ENCODE assay signal across 10 mouse cellular contexts in genomic region chr12:112744211-112744610, GRCm38 (mm10). TPM values are rescaled to one million over a fixed set of nuclear protein-coding genes. Genes with fewer than 3 reads are reported as not detected.
DNase-seq lines count a peak whose midpoint lies in the region; ATAC-seq and TF ChIP-seq lines count a peak whose summit lies in the region.
"Had no signal": no experiment of that assay in that cellular context is flagged by ENCODE, and none has a peak within 500 bp of the region (broad histone marks: within the 10 kb centered on the region; RNA-seq: fewer than 3 reads in every experiment).

No protein-coding gene starts in this region.

- H3K4me3 ChIP-seq in forebrain, postnatal 0 days (ENCODE audit: low read depth, low read length): no peak overlapping the region
- H3K4me3 ChIP-seq in forebrain, embryonic 12.5 days (replicated peaks): no peak overlapping the region
- no peak overlapping the region for H3K4me3 ChIP-seq in hindbrain, postnatal 0 days (ENCODE audit: low read length)
- no peak overlapping the region for H3K4me3 ChIP-seq in kidney, adult 2 months (ENCODE audit: insufficient read depth, low read depth, low read length)
- H3K4me3 ChIP-seq: liver, embryonic 12.5 days had no signal

- 81% methylated on average over 11 of the region's 11 CpGs for WGBS in forebrain, postnatal 0 days
- WGBS in forebrain, embryonic 12.5 days: 89% methylated on average over 11 of the region's 11 CpGs
- WGBS in hindbrain, postnatal 0 days: 86% methylated on average over 11 of the region's 11 CpGs
- WGBS in kidney, adult 2 months: 84% methylated on average over 11 of the region's 11 CpGs

- TF ChIP-seq CTCF in forebrain, postnatal 0 days (IDR thresholded peaks at IDR 0.05; ENCODE audit: low read depth): no peak
- no peak for TF ChIP-seq CTCF in hindbrain, postnatal 0 days (IDR thresholded peaks at IDR 0.05; ENCODE audit: low read depth)
- TF ChIP-seq CTCF in kidney, adult 2 months (conservative IDR thresholded peaks at IDR 0.05; ENCODE audit: insufficient read depth, insufficient read length, low read depth, low read length): no peak

- ATAC-seq in forebrain, postnatal 0 days: no peak
- no peak for ATAC-seq in forebrain, embryonic 12.5 days (ENCODE audit: low FRiP score)
- no peak for ATAC-seq in hindbrain, postnatal 0 days
- ATAC-seq: liver, embryonic 12.5 days had no signal

- no peak for DNase-seq in forebrain, postnatal 0 days
- DNase-seq in left cerebral cortex, postnatal 4 days: peak; percentile 17
- DNase-seq in left cerebral cortex, postnatal 14 days (ENCODE audit: low spot score in 2 of 2): no peak
- DNase-seq in cerebellum, postnatal 25 days: peak; percentile 11 to 43
- no peak for DNase-seq in hindbrain, postnatal 0 days (ENCODE audit: low spot score)
- no peak for DNase-seq in adrenal gland, adult 18-20 months (ENCODE audit: low spot score in 2 of 2)
- no peak for DNase-seq in kidney, adult 2 months

- H3K36me3 ChIP-seq in forebrain, postnatal 0 days (ENCODE audit: insufficient read depth): peaks cover 46% of the 10 kb centered on the region
- peaks cover 30% of the 10 kb centered on the region for H3K36me3 ChIP-seq in forebrain, embryonic 12.5 days (replicated peaks)
- H3K36me3 ChIP-seq in hindbrain, postnatal 0 days (ENCODE audit: insufficient read depth, low read length): peaks cover 12% of the 10 kb centered on the region; the same call in 1 of the 2 replicates
- no peaks in the 10 kb centered on the region; the same call in 1 of the 2 replicates for H3K36me3 ChIP-seq in kidney, adult 2 months (ENCODE audit: control insufficient read depth, insufficient read depth, low read length)

- intact Hi-C loops in left cerebral cortex, postnatal 4 days (cut with DNase I): no loop called here
- intact Hi-C loops in left cerebral cortex, postnatal 14 days (cut with DNase I): loop anchor here (10.0 kb wide), 1 partner anchor 51 kb away; no protein-coding TSS in a partner anchor

- H3K9me3 ChIP-seq in forebrain, postnatal 0 days (ENCODE audit: low read length): no peaks in the 10 kb centered on the region
- H3K9me3 ChIP-seq in forebrain, embryonic 12.5 days: no peaks in the 10 kb centered on the region
- no peaks in the 10 kb centered on the region for H3K9me3 ChIP-seq in hindbrain, postnatal 0 days (ENCODE audit: low read length)
- H3K9me3 ChIP-seq: liver, embryonic 12.5 days had no signal

- no peak for TF ChIP-seq POLR2A in kidney, adult 2 months (IDR thresholded peaks at IDR 0.05; ENCODE audit: low read depth, low read length)

- H3K4me2 ChIP-seq in forebrain, postnatal 0 days (ENCODE audit: low read depth): no peak overlapping the region
- no peak overlapping the region for H3K4me2 ChIP-seq in forebrain, embryonic 12.5 days
- H3K4me2 ChIP-seq in hindbrain, postnatal 0 days (ENCODE audit: low read depth, low read length): no peak overlapping the region
- H3K4me2 ChIP-seq: liver, embryonic 12.5 days had no signal

- peaks cover 4% of the 10 kb centered on the region; the same call in 1 of the 2 replicates for H3K4me1 ChIP-seq in forebrain, postnatal 0 days (ENCODE audit: insufficient read depth)
- H3K4me1 ChIP-seq in forebrain, embryonic 12.5 days: peaks cover 22% of the 10 kb centered on the region
- H3K4me1 ChIP-seq in hindbrain, postnatal 0 days (ENCODE audit: insufficient read depth, low read length): no peaks in the 10 kb centered on the region
- no peaks in the 10 kb centered on the region for H3K4me1 ChIP-seq in kidney, adult 2 months (ENCODE audit: control insufficient read depth, insufficient read depth, low read length)
- H3K4me1 ChIP-seq: liver, embryonic 12.5 days had no signal

- no peaks in the 10 kb centered on the region for H3K27me3 ChIP-seq in forebrain, postnatal 0 days (ENCODE audit: insufficient read depth, low read length)
- no peaks in the 10 kb centered on the region for H3K27me3 ChIP-seq in forebrain, embryonic 12.5 days
- no peaks in the 10 kb centered on the region for H3K27me3 ChIP-seq in hindbrain, postnatal 0 days (ENCODE audit: insufficient read depth, low read length)
- H3K27me3 ChIP-seq in kidney, adult 2 months (replicated peaks; ENCODE audit: control insufficient read depth, insufficient read depth, low read length): no peaks in the 10 kb centered on the region
- H3K27me3 ChIP-seq: liver, embryonic 12.5 days had no signal

- H3K9ac ChIP-seq in forebrain, postnatal 0 days: peak overlapping the region; percentile 14; the same call in 1 of the 2 replicates
- H3K9ac ChIP-seq in forebrain, embryonic 12.5 days: no peak overlapping the region
- H3K9ac ChIP-seq in hindbrain, postnatal 0 days (replicated peaks; ENCODE audit: low read length): 0 out of 2 replicates have a peak overlapping the region, but pooled peaks have one; percentile 21
- H3K9ac ChIP-seq: liver, embryonic 12.5 days had no signal

- H3K27ac ChIP-seq in forebrain, postnatal 0 days (ENCODE audit: low read depth, low read length): no peak overlapping the region
- no peak overlapping the region for H3K27ac ChIP-seq in forebrain, embryonic 12.5 days
- no peak overlapping the region for H3K27ac ChIP-seq in hindbrain, postnatal 0 days
- H3K27ac ChIP-seq in kidney, adult 2 months (ENCODE audit: insufficient read depth, low read depth, low read length): no peak overlapping the region
- H3K27ac ChIP-seq: liver, embryonic 12.5 days had no signal

RNA-seq across cellular contexts. Expression of gene Pld4, which starts 16.2 kb away (rescaled TPM):
- total RNA-seq in forebrain, postnatal 0 days (2014; rRNA removed): 6.2 and 7.3 TPM in 2 replicates
- 8.0 and 8.1 TPM in 2 replicates for polyA plus RNA-seq in forebrain, postnatal 0 days (2015; fragmentation: Nextera tagmentation; extraction: Ambion mirVana)
- polyA plus RNA-seq in forebrain, embryonic 12.5 days (2016; fragmentation: Nextera tagmentation; extraction: Ambion mirVana): 3.6 and 3.9 TPM in 2 replicates
- total RNA-seq in left cerebral cortex, postnatal 4 days (2021): 1 to 10 TPM; 6.2 to 6.6 TPM
- 10 to 100 TPM in 1 of 2 experiments, 1 to 10 TPM in 1; 9.8 to 11.4 TPM for total RNA-seq in left cerebral cortex, postnatal 14 days (2021)
- total RNA-seq in hindbrain, postnatal 0 days (2014; rRNA removed): 10.5 and 14.5 TPM in 2 replicates
- 9.4 and 10.8 TPM in 2 replicates for polyA plus RNA-seq in hindbrain, postnatal 0 days (2015; fragmentation: Nextera tagmentation; extraction: Ambion mirVana)
- 10 to 100 TPM; 11.2 to 18.1 TPM for total RNA-seq in adrenal gland, adult 18-20 months (2021)
- 19.6 and 23.7 TPM in 2 replicates for polyA plus RNA-seq in kidney, adult 2 months (2012; rRNA removed)

RNA-seq across cellular contexts. Expression of gene Cep170b, which starts 24.0 kb away (rescaled TPM):
- 67.0 and 86.7 TPM in 2 replicates for total RNA-seq in forebrain, postnatal 0 days (2014; rRNA removed)
- 22.4 and 31.6 TPM in 2 replicates for polyA plus RNA-seq in forebrain, postnatal 0 days (2015; fragmentation: Nextera tagmentation; extraction: Ambion mirVana)
- polyA plus RNA-seq in forebrain, embryonic 12.5 days (2016; fragmentation: Nextera tagmentation; extraction: Ambion mirVana): 14.4 and 16.3 TPM in 2 replicates
- total RNA-seq in left cerebral cortex, postnatal 4 days (2021): 100 to 1,000 TPM; 183 to 185 TPM
- 100 to 1,000 TPM; 223 to 225 TPM for total RNA-seq in left cerebral cortex, postnatal 14 days (2021)
- total RNA-seq in hindbrain, postnatal 0 days (2014; rRNA removed): 118 and 123 TPM in 2 replicates
- 34.0 and 39.0 TPM in 2 replicates for polyA plus RNA-seq in hindbrain, postnatal 0 days (2015; fragmentation: Nextera tagmentation; extraction: Ambion mirVana)
- 10 to 100 TPM; 36.4 to 48.5 TPM for total RNA-seq in adrenal gland, adult 18-20 months (2021)
- 63.4 and 75.3 TPM in 2 replicates for polyA plus RNA-seq in kidney, adult 2 months (2012; rRNA removed)

RNA-seq across cellular contexts. Expression of gene Ahnak2, which starts 58.2 kb away (rescaled TPM):
- total RNA-seq in forebrain, postnatal 0 days (2014; rRNA removed): 2.5 and 3.0 TPM in 2 replicates
- 0.88 and 1.3 TPM in 2 replicates for polyA plus RNA-seq in forebrain, postnatal 0 days (2015; fragmentation: Nextera tagmentation; extraction: Ambion mirVana)
- polyA plus RNA-seq in forebrain, embryonic 12.5 days (2016; fragmentation: Nextera tagmentation; extraction: Ambion mirVana): 0.05 and 0.19 TPM in 2 replicates
- 10 to 100 TPM; 28.1 to 28.2 TPM for total RNA-seq in left cerebral cortex, postnatal 4 days (2021)
- total RNA-seq in left cerebral cortex, postnatal 14 days (2021): 1 to 10 TPM; 8.4 to 8.8 TPM
- 7.7 and 12.1 TPM in 2 replicates for total RNA-seq in hindbrain, postnatal 0 days (2014; rRNA removed)
- 3.3 and 3.6 TPM in 2 replicates for polyA plus RNA-seq in hindbrain, postnatal 0 days (2015; fragmentation: Nextera tagmentation; extraction: Ambion mirVana)
- 1 to 10 TPM; 4.2 to 9.4 TPM for total RNA-seq in adrenal gland, adult 18-20 months (2021)
- polyA plus RNA-seq in kidney, adult 2 months (2012; rRNA removed): 0.70 and 0.99 TPM in 2 replicates
- total RNA-seq: megakaryocyte progenitor cell, adult 5-6 weeks had no signal

Comparison
In these comparisons a context has a peak if more than half of its experiments do, and no peak if none do; other contexts are left out.
1. DNase-seq: peak in left cerebral cortex, postnatal 4 days (single experiment) and cerebellum, postnatal 25 days (2 of 2); none in forebrain, postnatal 0 days (single experiment), left cerebral cortex, postnatal 14 days (0 of 2), hindbrain, postnatal 0 days (single experiment), adrenal gland, adult 18-20 months (0 of 2) and kidney, adult 2 months (single experiment).